Mouse (Mus musculus): ENCODE results near the gene Cd4.

Gene Cd4

GRCm38 (mm10) chr6:124887986-124888385 lies at the start of gene Cd4:
Gene Cd4, minus strand, starts transcription at chr6:124888221.
- no peak for DNase-seq

- DNase-seq: no peak
Measured at GRCm38 (mm10) chr6:124937493-124937892, 49.5 kb upstream of the Cd4 start.

- no peak for DNase-seq
Measured at GRCm38 (mm10) chr6:124936681-124937080, 48.7 kb upstream of the Cd4 start.

- peak in 1 of 2 experiments; percentile 28 for DNase-seq
Measured at GRCm38 (mm10) chr6:124934670-124935069, 46.6 kb upstream of the Cd4 start.

GRCm38 (mm10) chr6:124933127-124933526 lies 45.1 kb upstream of the Cd4 start:
- no peak for DNase-seq

GRCm38 (mm10) chr6:124932314-124932695 lies 44.3 kb upstream of the Cd4 start:
- no peak for DNase-seq

GRCm38 (mm10) chr6:124931525-124932313 lies 43.7 kb upstream of the Cd4 start:
- peak; percentile 36 to 58 for DNase-seq

GRCm38 (mm10) chr6:124930754-124931524 lies 42.9 kb upstream of the Cd4 start, which contains the start of gene Mlf2:
Gene Mlf2, plus strand, starts transcription at chr6:124931386.
- peak; percentile 99 to 100 for DNase-seq

GRCm38 (mm10) chr6:124930231-124930630 lies 42.2 kb upstream of the Cd4 start:
- peak; percentile 64 to 80 for DNase-seq

- DNase-seq: peak; percentile 48 to 53
Measured at GRCm38 (mm10) chr6:124925941-124926340, 37.9 kb upstream of the Cd4 start.

- DNase-seq: peak; percentile 52 to 57
Measured at GRCm38 (mm10) chr6:124925173-124925793, 37.3 kb upstream of the Cd4 start.

GRCm38 (mm10) chr6:124921539-124921938 lies 33.5 kb upstream of the Cd4 start:
- DNase-seq: no peak

- no peak for DNase-seq
Measured at GRCm38 (mm10) chr6:124920318-124921085, 32.5 kb upstream of the Cd4 start.

GRCm38 (mm10) chr6:124919695-124920317 lies 31.8 kb upstream of the Cd4 start, which contains the start of gene Ptms:
Gene Ptms, minus strand, starts transcription at chr6:124920103.
- DNase-seq: peak; percentile 97 to 99

GRCm38 (mm10) chr6:124918890-124919627 lies 31.0 kb upstream of the Cd4 start:
- no peak for DNase-seq

GRCm38 (mm10) chr6:124918331-124918690 lies 30.3 kb upstream of the Cd4 start:
- DNase-seq: no peak

GRCm38 (mm10) chr6:124917518-124918330 lies 29.7 kb upstream of the Cd4 start:
- peak; percentile 93 to 96 for DNase-seq

GRCm38 (mm10) chr6:124916695-124917517 lies 28.9 kb upstream of the Cd4 start:
- peak; percentile 91 to 98 for DNase-seq

GRCm38 (mm10) chr6:124915942-124916694 lies 28.1 kb upstream of the Cd4 start:
- DNase-seq: peak; percentile 79 to 87

All from kidney, postnatal 36 days (tissue).